Mouse (Mus musculus) 3T3-L1 (cell line): Measurements from ENCODE around the gene Smo.
"Not testable (repeated sequence)": the region's sequence is repeated elsewhere in the genome, so short reads cannot be mapped to it uniquely, and the experiment has no call there.

Source experiments
- DNase-seq: peaks from one replicate; pipeline ENCODE4 v3.0.0-alpha.2; 2015; ENCODE audit warnings: low read depth, low spot score

Smo gene

GRCm38 (mm10) chr6:29726576-29727200 lies 8.6 kb upstream of the Smo start:
- DNase-seq = peak; percentile 54

GRCm38 (mm10) chr6:29728035-29728434 lies 7.3 kb upstream of the Smo start:
- DNase-seq = no peak

- DNase-seq = no peak
These were observed 5.8 kb upstream of the Smo start for GRCm38 (mm10) chr6:29729491-29729890.

- peak; percentile 73 for DNase-seq
These were observed 567 bp downstream of the Smo start for GRCm38 (mm10) chr6:29735689-29736451.

- peak; percentile 26 for DNase-seq
These were observed 1.5 kb downstream of the Smo start for GRCm38 (mm10) chr6:29736610-29737458.

GRCm38 (mm10) chr6:29751466-29752152 lies 16.3 kb downstream of the Smo start:
- no peak for DNase-seq

GRCm38 (mm10) chr6:29753336-29753735 lies 18.0 kb downstream of the Smo start:
- no peak for DNase-seq

- DNase-seq = no peak
These were observed 20.7 kb downstream of the Smo start for GRCm38 (mm10) chr6:29756001-29756400.

GRCm38 (mm10) chr6:29756476-29756875 lies 21.2 kb downstream of the Smo start:
- DNase-seq = no peak

GRCm38 (mm10) chr6:29758417-29758816 lies 23.1 kb downstream of the Smo start:
- peak; percentile 93 for DNase-seq

- no peak for DNase-seq
These were observed 23.8 kb downstream of the Smo start for GRCm38 (mm10) chr6:29759012-29759679.

- not testable (repeated sequence) for DNase-seq
These were observed 25.1 kb downstream of the Smo start for GRCm38 (mm10) chr6:29760397-29760796.

- DNase-seq = no peak
These were observed 26.0 kb downstream of the Smo start for GRCm38 (mm10) chr6:29761282-29761681.

- DNase-seq = peak; percentile 86
These were observed 27.2 kb downstream of the Smo start for GRCm38 (mm10) chr6:29762524-29762923.

- DNase-seq = peak; percentile 38
These were observed 31.6 kb downstream of the Smo start for GRCm38 (mm10) chr6:29766874-29767273.

- DNase-seq = peak; percentile 99
These were observed 32.7 kb downstream of the Smo start, which contains the start of gene Ahcyl2 for GRCm38 (mm10) chr6:29767813-29768660. TSS of gene Ahcyl2 (plus strand) at chr6:29768011.

- DNase-seq = peak; percentile 72
These were observed 33.6 kb downstream of the Smo start for GRCm38 (mm10) chr6:29768791-29769441.

- DNase-seq = no peak
These were observed 35.5 kb downstream of the Smo start for GRCm38 (mm10) chr6:29770672-29771321.

GRCm38 (mm10) chr6:29772236-29772635 lies 36.9 kb downstream of the Smo start:
- no peak for DNase-seq
